Comparison of ENCODE assay signal across 15 mouse cellular contexts in genomic region chr9:42141549-42142210, GRCm38 (mm10). TPM values are rescaled to one million over a fixed set of nuclear protein-coding genes. Genes with fewer than 3 reads are reported as not detected.
DNase-seq lines count a peak whose midpoint lies in the region; ATAC-seq and TF ChIP-seq lines count a peak whose summit lies in the region.
"Had no signal": no experiment of that assay in that cellular context is flagged by ENCODE, and none has a peak within 500 bp of the region (broad histone marks: within the 10 kb centered on the region; RNA-seq: fewer than 3 reads in every experiment).

No protein-coding gene starts in this region.

- DNase-seq in CD4-positive, CD25-positive, alpha-beta regulatory T cell, adult 2 months (ENCODE audit: low read depth, low spot score) = peak; percentile 53
- DNase-seq in thymus, postnatal 0 days (ENCODE audit: low spot score) = peak; percentile 76
- no peak for DNase-seq in layer of hippocampus, postnatal 14 days (ENCODE audit: low spot score in 2 of 2)
- DNase-seq in kidney, adult 8-10 months = no peak
- DNase-seq: cerebellum, postnatal 14 days; gastrocnemius, postnatal 14 days; kidney, adult 18-20 months had no signal

- peak overlapping the region; percentile 24 for H3K4me3 ChIP-seq in bone marrow, adult 2 months (replicated peaks; ENCODE audit: control insufficient read depth, low read depth, low read length)
- H3K4me3 ChIP-seq in forebrain, embryonic 12.5 days (replicated peaks) = no peak overlapping the region
- H3K4me3 ChIP-seq: forebrain, embryonic 15.5 days; heart, embryonic 13.5 days; hindbrain, embryonic 12.5 days; limb, embryonic 15.5 days had no signal

- H3K9ac ChIP-seq in forebrain, embryonic 12.5 days = no peak overlapping the region
- H3K9ac ChIP-seq: forebrain, embryonic 15.5 days; heart, embryonic 13.5 days; hindbrain, embryonic 12.5 days; limb, embryonic 15.5 days had no signal

- H3K27ac ChIP-seq in bone marrow, adult 2 months (ENCODE audit: control insufficient read depth, insufficient read depth, low read depth, low read length, poor library complexity) = peak overlapping the region; percentile 93
- H3K27ac ChIP-seq in forebrain, embryonic 12.5 days = no peak overlapping the region
- H3K27ac ChIP-seq: forebrain, embryonic 15.5 days; heart, embryonic 13.5 days; hindbrain, embryonic 12.5 days; limb, embryonic 15.5 days had no signal

- peak; percentile 80 for ATAC-seq in monocyte, adult 5-6 weeks (replicated peaks; ENCODE audit: insufficient number of reproducible peaks, low FRiP score, low TSS enrichment, poor library complexity, severe bottlenecking)
- no peak for ATAC-seq in forebrain, embryonic 12.5 days (ENCODE audit: low FRiP score)
- ATAC-seq: forebrain, embryonic 15.5 days had no signal

- no peak for TF ChIP-seq POLR2A in bone marrow, adult 2 months (IDR thresholded peaks at IDR 0.05; ENCODE audit: borderline replicate concordance, control insufficient read depth, low read depth, low read length)

- H3K4me1 ChIP-seq in bone marrow, adult 2 months (ENCODE audit: control insufficient read depth, insufficient read depth, low read length) = peaks cover 9% of the 10 kb centered on the region
- no peaks in the 10 kb centered on the region for H3K4me1 ChIP-seq in forebrain, embryonic 12.5 days
- H3K4me1 ChIP-seq: forebrain, embryonic 15.5 days; heart, embryonic 13.5 days; hindbrain, embryonic 12.5 days; limb, embryonic 15.5 days had no signal

- H3K4me2 ChIP-seq in forebrain, embryonic 12.5 days = no peak overlapping the region
- H3K4me2 ChIP-seq: forebrain, embryonic 15.5 days; heart, embryonic 13.5 days; hindbrain, embryonic 12.5 days; limb, embryonic 15.5 days had no signal

- H3K9me3 ChIP-seq in forebrain, embryonic 12.5 days = no peaks in the 10 kb centered on the region
- H3K9me3 ChIP-seq: forebrain, embryonic 15.5 days; hindbrain, embryonic 12.5 days; limb, embryonic 15.5 days had no signal

- WGBS in bone marrow, adult 2 months = 27% methylated on average over 6 of the region's 6 CpGs
- WGBS in forebrain, embryonic 12.5 days = 84% methylated on average over 6 of the region's 6 CpGs

- H3K27me3 ChIP-seq in forebrain, embryonic 12.5 days = no peaks in the 10 kb centered on the region
- H3K27me3 ChIP-seq: forebrain, embryonic 15.5 days; heart, embryonic 13.5 days; hindbrain, embryonic 12.5 days; limb, embryonic 15.5 days had no signal

- no peaks in the 10 kb centered on the region for H3K36me3 ChIP-seq in forebrain, embryonic 12.5 days (replicated peaks)
- H3K36me3 ChIP-seq: forebrain, embryonic 15.5 days; heart, embryonic 13.5 days; hindbrain, embryonic 12.5 days; limb, embryonic 15.5 days had no signal

- TF ChIP-seq CTCF in bone marrow, adult 2 months (IDR thresholded peaks at IDR 0.05; ENCODE audit: control insufficient read depth, insufficient read depth, low read length) = no peak

RNA-seq across cellular contexts. Expression of gene Sorl1, which starts 17.6 kb away (rescaled TPM):
- 10.2 and 32.7 TPM in 2 replicates for polyA plus RNA-seq in bone marrow, adult 2 months (2011; ENCODE audit: insufficient read depth, insufficient read length, low replicate concordance, missing spikeins)
- 86.3 to 119 TPM (median 111 TPM) in 3 replicates for total RNA-seq in monocyte, adult 5-6 weeks (2017)
- 4.5 and 6.3 TPM in 2 replicates for polyA plus RNA-seq in thymus, postnatal 0 days (2015; fragmentation: Nextera tagmentation; extraction: Ambion mirVana)
- total RNA-seq in layer of hippocampus, postnatal 14 days (2021) = 100 to 1,000 TPM; 135 to 139 TPM
- polyA plus RNA-seq in forebrain, embryonic 12.5 days (2016; fragmentation: Nextera tagmentation; extraction: Ambion mirVana) = 8.2 and 11.1 TPM in 2 replicates
- total RNA-seq: MEL had no signal

Comparison
In these comparisons a context has a peak if more than half of its experiments do, and no peak if none do; other contexts are left out.
1. DNase-seq: peak in CD4-positive, CD25-positive, alpha-beta regulatory T cell, adult 2 months (single experiment) and thymus, postnatal 0 days (single experiment); none in layer of hippocampus, postnatal 14 days (0 of 2) and kidney, adult 8-10 months (0 of 2).